Mouse (Mus musculus): ENCODE measurements around the gene Rpsa. TPM values are rescaled to one million over a fixed set of nuclear protein-coding genes. Genes with fewer than 3 reads are reported as not detected.

Gene Rpsa
- 245 and 656 TPM in 2 replicates for polyA plus RNA-seq (2012)

- peaks cover 59% of the 10 kb centered on the region for H3K4me1 ChIP-seq (ENCODE audit: control insufficient read depth)
- TF ChIP-seq GATA1 (IDR thresholded peaks at IDR 0.05; ENCODE audit: low read length) = no peak
- TF ChIP-seq TAL1 (IDR thresholded peaks at IDR 0.05; ENCODE audit: low read length) = no peak
- H3K27me3 ChIP-seq (ENCODE audit: control insufficient read depth) = no peaks in the 10 kb centered on the region
- H3K9me3 ChIP-seq (ENCODE audit: control insufficient read depth, low read length) = no peaks in the 10 kb centered on the region
- peaks cover 85% of the 10 kb centered on the region for H3K36me3 ChIP-seq (ENCODE audit: control insufficient read depth)
- peak within 1 kb of the TSS; percentile 97 for H3K4me3 ChIP-seq (replicated peaks)
These were observed at the start of gene Rpsa for GRCm38 (mm10) chr9:120127538-120128251. Gene Rpsa (plus strand): TSS chr9:120127689.

- H3K4me3 ChIP-seq (replicated peaks) = no peak overlapping the region
- H3K4me1 ChIP-seq (ENCODE audit: control insufficient read depth) = no peaks in the 10 kb centered on the region
- H3K36me3 ChIP-seq (ENCODE audit: control insufficient read depth) = no peaks in the 10 kb centered on the region
- no peaks in the 10 kb centered on the region for H3K9me3 ChIP-seq (ENCODE audit: control insufficient read depth, low read length)
- H3K27me3 ChIP-seq (ENCODE audit: control insufficient read depth) = no peaks in the 10 kb centered on the region
- TF ChIP-seq TAL1 (IDR thresholded peaks at IDR 0.05; ENCODE audit: low read length) (no peak), GATA1 (IDR thresholded peaks at IDR 0.05; ENCODE audit: low read length) (no peak)
These were observed 49.2 kb upstream of the Rpsa start for GRCm38 (mm10) chr9:120078241-120078640.

- Histone ChIP-seq H3K9me3 (ENCODE audit: control insufficient read depth, low read length) (no peaks in the 10 kb centered on the region), H3K4me1 (ENCODE audit: control insufficient read depth) (no peaks in the 10 kb centered on the region), H3K27me3 (ENCODE audit: control insufficient read depth) (no peaks in the 10 kb centered on the region), H3K4me3 (replicated peaks) (no peak overlapping the region), H3K36me3 (ENCODE audit: control insufficient read depth) (no peaks in the 10 kb centered on the region)
- TF ChIP-seq GATA1 (IDR thresholded peaks at IDR 0.05; ENCODE audit: low read length) = no peak
- no peak for TF ChIP-seq TAL1 (IDR thresholded peaks at IDR 0.05; ENCODE audit: low read length)
These were observed 47.6 kb upstream of the Rpsa start for GRCm38 (mm10) chr9:120079901-120080300.

- H3K4me3 ChIP-seq (replicated peaks) = no peak overlapping the region
- TF ChIP-seq TAL1 (IDR thresholded peaks at IDR 0.05; ENCODE audit: low read length) = no peak
- TF ChIP-seq GATA1 (IDR thresholded peaks at IDR 0.05; ENCODE audit: low read length) = no peak
- H3K36me3 ChIP-seq (ENCODE audit: control insufficient read depth) = no peaks in the 10 kb centered on the region
These were observed 46.9 kb upstream of the Rpsa start for GRCm38 (mm10) chr9:120080546-120081108.

GRCm38 (mm10) chr9:120081247-120081646 lies 46.2 kb upstream of the Rpsa start:
- no peaks in the 10 kb centered on the region for H3K9me3 ChIP-seq (ENCODE audit: control insufficient read depth, low read length)
- H3K4me1 ChIP-seq (ENCODE audit: control insufficient read depth) = no peaks in the 10 kb centered on the region
- no peaks in the 10 kb centered on the region for H3K36me3 ChIP-seq (ENCODE audit: control insufficient read depth)
- TF ChIP-seq TAL1 (IDR thresholded peaks at IDR 0.05; ENCODE audit: low read length) (no peak), GATA1 (IDR thresholded peaks at IDR 0.05; ENCODE audit: low read length) (no peak)
- H3K4me3 ChIP-seq (replicated peaks) = no peak overlapping the region
- H3K27me3 ChIP-seq (ENCODE audit: control insufficient read depth) = no peaks in the 10 kb centered on the region

More at GRCm38 (mm10) chr9:120080546-120081108, 46.9 kb upstream of the Rpsa start:
- no peaks in the 10 kb centered on the region for H3K4me1 ChIP-seq (ENCODE audit: control insufficient read depth)
- H3K9me3 ChIP-seq (ENCODE audit: control insufficient read depth, low read length) = no peaks in the 10 kb centered on the region
- H3K27me3 ChIP-seq (ENCODE audit: control insufficient read depth) = no peaks in the 10 kb centered on the region

- H3K36me3 ChIP-seq (ENCODE audit: control insufficient read depth) = no peaks in the 10 kb centered on the region
- H3K27me3 ChIP-seq (ENCODE audit: control insufficient read depth) = no peaks in the 10 kb centered on the region
- H3K4me3 ChIP-seq (replicated peaks) = no peak overlapping the region
- H3K9me3 ChIP-seq (ENCODE audit: control insufficient read depth, low read length) = no peaks in the 10 kb centered on the region
- no peaks in the 10 kb centered on the region for H3K4me1 ChIP-seq (ENCODE audit: control insufficient read depth)
- TF ChIP-seq TAL1 (IDR thresholded peaks at IDR 0.05; ENCODE audit: low read length) = no peak
- TF ChIP-seq GATA1 (IDR thresholded peaks at IDR 0.05; ENCODE audit: low read length) = no peak
These were observed 45.5 kb upstream of the Rpsa start for GRCm38 (mm10) chr9:120081967-120082366.

GRCm38 (mm10) chr9:120082691-120083090 lies 44.8 kb upstream of the Rpsa start:
- Histone ChIP-seq H3K36me3 (ENCODE audit: control insufficient read depth) (no peaks in the 10 kb centered on the region), H3K4me1 (ENCODE audit: control insufficient read depth) (no peaks in the 10 kb centered on the region)

GRCm38 (mm10) chr9:120083158-120083894 lies 44.2 kb upstream of the Rpsa start:
- Histone ChIP-seq H3K4me3 (replicated peaks) (no peak overlapping the region), H3K4me1 (ENCODE audit: control insufficient read depth) (no peaks in the 10 kb centered on the region), H3K36me3 (ENCODE audit: control insufficient read depth) (no peaks in the 10 kb centered on the region), H3K9me3 (ENCODE audit: control insufficient read depth, low read length) (no peaks in the 10 kb centered on the region), H3K27me3 (ENCODE audit: control insufficient read depth) (no peaks in the 10 kb centered on the region)
- TF ChIP-seq GATA1 (IDR thresholded peaks at IDR 0.05; ENCODE audit: low read length) (no peak), TAL1 (IDR thresholded peaks at IDR 0.05; ENCODE audit: low read length) (no peak)

More at GRCm38 (mm10) chr9:120082691-120083090, 44.8 kb upstream of the Rpsa start:
- no peaks in the 10 kb centered on the region for H3K9me3 ChIP-seq (ENCODE audit: control insufficient read depth, low read length)
- H3K4me3 ChIP-seq (replicated peaks) = no peak overlapping the region
- no peaks in the 10 kb centered on the region for H3K27me3 ChIP-seq (ENCODE audit: control insufficient read depth)
- TF ChIP-seq GATA1 (IDR thresholded peaks at IDR 0.05; ENCODE audit: low read length) = no peak
- TF ChIP-seq TAL1 (IDR thresholded peaks at IDR 0.05; ENCODE audit: low read length) = no peak

GRCm38 (mm10) chr9:120084406-120084805 lies 43.1 kb upstream of the Rpsa start:
- no peaks in the 10 kb centered on the region for H3K4me1 ChIP-seq (ENCODE audit: control insufficient read depth)
- no peaks in the 10 kb centered on the region for H3K9me3 ChIP-seq (ENCODE audit: control insufficient read depth, low read length)
- H3K36me3 ChIP-seq (ENCODE audit: control insufficient read depth) = no peaks in the 10 kb centered on the region
- no peak for TF ChIP-seq TAL1 (IDR thresholded peaks at IDR 0.05; ENCODE audit: low read length)
- no peak for TF ChIP-seq GATA1 (IDR thresholded peaks at IDR 0.05; ENCODE audit: low read length)
- H3K27me3 ChIP-seq (ENCODE audit: control insufficient read depth) = no peaks in the 10 kb centered on the region
- no peak overlapping the region for H3K4me3 ChIP-seq (replicated peaks)
